Mouse (Mus musculus) splenic B cell, adult 2 months (primary cell): ENCODE results near the gene Zdhhc3.

Experiments used
- DNase-seq: peaks from one replicate; pipeline ENCODE4 v3.0.0-alpha.2; 2011; ENCODE audit warnings: low read depth, low spot score
- H3K27me3 ChIP-seq: 2 replicates; pipeline ENCODE4 v1.6.1; 2012; ENCODE audit warnings: mild to moderate bottlenecking, low read length, moderate library complexity, mixed read lengths; ENCODE audit not compliant: control insufficient read depth, poor library complexity, insufficient read depth, severe bottlenecking
- H3K36me3 ChIP-seq: 2 replicates; pipeline ENCODE4 v1.6.1; 2012; ENCODE audit warnings: mild to moderate bottlenecking, low read length, moderate library complexity, mixed read lengths; ENCODE audit not compliant: control insufficient read depth, poor library complexity, insufficient read depth, severe bottlenecking

The Zdhhc3 gene

GRCm38 (mm10) chr9:123112805-123113521 lies at the start of gene Zdhhc3, which contains the start of gene Exosc7:
Gene Zdhhc3 (minus strand): TSS chr9:123113205.
Gene Exosc7 (plus strand): TSS chr9:123113215.
- Histone ChIP-seq H3K36me3 (no peaks in the 10 kb centered on the region), H3K27me3 (no peaks in the 10 kb centered on the region)

DNA sequence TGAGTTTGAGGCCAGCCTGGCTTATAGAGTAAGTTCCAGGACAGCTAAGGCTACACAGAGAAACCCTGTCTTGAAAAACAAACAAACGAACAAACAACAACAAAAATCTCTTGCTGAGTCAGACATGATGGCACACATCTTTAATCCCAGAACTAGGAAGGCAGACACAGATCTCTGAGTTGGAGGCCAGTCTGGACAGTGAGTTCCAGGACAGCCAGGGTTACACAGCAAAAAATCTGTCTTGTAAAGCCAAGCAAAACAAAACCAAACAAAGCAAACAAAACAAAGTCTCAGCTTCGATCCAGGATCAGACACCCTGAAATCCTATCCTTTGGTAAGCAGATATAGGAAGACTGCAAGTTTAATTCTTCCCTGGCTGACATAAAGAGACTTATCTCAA lies 48.8 kb upstream of the Zdhhc3 start:
- no peak for DNase-seq
- no peaks in the 10 kb centered on the region for H3K27me3 ChIP-seq
- H3K36me3 ChIP-seq: no peaks in the 10 kb centered on the region

More at GRCm38 (mm10) chr9:123112805-123113521, at the start of gene Zdhhc3, which contains the start of gene Exosc7:
- DNase-seq: peak; percentile 90

GRCm38 (mm10) chr9:123159330-123159729 lies 46.3 kb upstream of the Zdhhc3 start:
- DNase-seq: peak; percentile 36
- Histone ChIP-seq H3K27me3 (no peaks in the 10 kb centered on the region), H3K36me3 (no peaks in the 10 kb centered on the region)

DNA sequence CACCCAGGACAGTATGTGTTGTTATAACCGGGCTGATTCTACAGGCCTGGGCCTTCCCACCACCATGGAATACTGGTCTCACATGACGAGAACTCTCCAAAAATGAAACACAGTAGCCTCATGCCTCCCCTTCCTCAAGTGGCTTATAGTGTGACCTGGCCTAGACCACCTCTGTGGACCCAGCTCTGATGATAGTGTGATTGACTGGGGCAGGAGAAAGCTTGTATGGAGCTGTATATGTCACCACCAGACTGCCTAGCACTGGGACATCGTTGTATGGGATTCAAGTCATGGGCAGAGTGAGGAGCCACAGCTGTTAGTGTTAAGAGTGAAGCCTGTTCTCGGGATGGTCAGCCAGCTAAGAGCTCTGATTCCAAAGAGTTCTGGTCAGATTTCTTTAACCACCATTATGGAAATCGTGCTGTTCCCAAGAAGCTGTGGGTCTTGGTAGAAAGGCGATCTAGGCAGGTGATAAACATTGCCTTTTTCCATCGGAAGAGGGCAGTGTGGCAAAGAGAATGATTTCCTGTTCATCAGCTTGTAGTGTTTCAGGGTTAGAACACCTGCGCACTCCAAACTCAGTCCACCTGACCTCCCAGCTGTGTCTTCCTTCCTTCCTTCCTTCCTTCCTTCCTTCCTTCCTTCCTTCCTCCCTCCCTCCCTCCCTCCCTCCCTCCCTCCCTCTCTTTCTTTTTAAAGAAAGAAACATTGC lies 45.3 kb upstream of the Zdhhc3 start:
- no peaks in the 10 kb centered on the region for H3K27me3 ChIP-seq
- H3K36me3 ChIP-seq: no peaks in the 10 kb centered on the region
- peak; percentile 59 for DNase-seq

GRCm38 (mm10) chr9:123157699-123158098 lies 44.7 kb upstream of the Zdhhc3 start:
- H3K27me3 ChIP-seq: no peaks in the 10 kb centered on the region
- no peaks in the 10 kb centered on the region for H3K36me3 ChIP-seq
- no peak for DNase-seq

- DNase-seq: no peak
Observed at GRCm38 (mm10) chr9:123156910-123157361, 43.9 kb upstream of the Zdhhc3 start.

GRCm38 (mm10) chr9:123153121-123153520 lies 40.1 kb upstream of the Zdhhc3 start:
- no peak for DNase-seq
- H3K27me3 ChIP-seq: no peaks in the 10 kb centered on the region
- no peaks in the 10 kb centered on the region for H3K36me3 ChIP-seq

More at GRCm38 (mm10) chr9:123156910-123157361, 43.9 kb upstream of the Zdhhc3 start:
- Histone ChIP-seq H3K36me3 (no peaks in the 10 kb centered on the region), H3K27me3 (no peaks in the 10 kb centered on the region)

DNA sequence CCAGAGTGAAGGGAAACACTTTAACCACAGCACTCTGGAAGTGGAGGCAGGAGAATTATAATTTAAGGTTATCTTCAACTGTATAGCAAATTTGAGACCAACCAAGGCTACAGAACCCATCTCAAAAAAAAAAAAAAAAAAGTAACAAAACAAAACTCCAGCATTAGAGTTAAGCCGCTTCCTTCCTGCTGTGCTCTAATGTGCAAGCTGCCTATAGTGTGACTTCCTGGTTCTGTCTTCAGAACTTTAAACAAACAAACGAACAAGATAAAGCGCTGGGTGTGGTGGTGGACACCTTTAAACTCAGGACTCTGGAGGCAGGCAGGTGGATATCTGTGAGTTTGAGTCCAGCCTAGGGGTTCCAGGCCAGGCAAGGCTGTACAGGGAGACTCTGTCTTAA lies 39.0 kb upstream of the Zdhhc3 start:
- H3K36me3 ChIP-seq: no peaks in the 10 kb centered on the region
- no peaks in the 10 kb centered on the region for H3K27me3 ChIP-seq
- peak; percentile 18 for DNase-seq

- no peaks in the 10 kb centered on the region for H3K27me3 ChIP-seq
- DNase-seq: no peak
- H3K36me3 ChIP-seq: no peaks in the 10 kb centered on the region
Observed at GRCm38 (mm10) chr9:123151561-123151960, 38.6 kb upstream of the Zdhhc3 start.

GRCm38 (mm10) chr9:123150241-123151020 lies 37.4 kb upstream of the Zdhhc3 start, which contains the start of gene Clec3b:
Gene Clec3b (plus strand): TSS chr9:123150946.
- DNase-seq: no peak
- no peaks in the 10 kb centered on the region for H3K27me3 ChIP-seq
- no peaks in the 10 kb centered on the region for H3K36me3 ChIP-seq

- no peaks in the 10 kb centered on the region for H3K36me3 ChIP-seq
- no peak for DNase-seq
- no peaks in the 10 kb centered on the region for H3K27me3 ChIP-seq
Observed at GRCm38 (mm10) chr9:123148430-123148829, 35.4 kb upstream of the Zdhhc3 start.

- H3K36me3 ChIP-seq: no peaks in the 10 kb centered on the region
- no peaks in the 10 kb centered on the region for H3K27me3 ChIP-seq
- DNase-seq: no peak
Observed at GRCm38 (mm10) chr9:123139887-123140614, 27.0 kb upstream of the Zdhhc3 start.

DNA sequence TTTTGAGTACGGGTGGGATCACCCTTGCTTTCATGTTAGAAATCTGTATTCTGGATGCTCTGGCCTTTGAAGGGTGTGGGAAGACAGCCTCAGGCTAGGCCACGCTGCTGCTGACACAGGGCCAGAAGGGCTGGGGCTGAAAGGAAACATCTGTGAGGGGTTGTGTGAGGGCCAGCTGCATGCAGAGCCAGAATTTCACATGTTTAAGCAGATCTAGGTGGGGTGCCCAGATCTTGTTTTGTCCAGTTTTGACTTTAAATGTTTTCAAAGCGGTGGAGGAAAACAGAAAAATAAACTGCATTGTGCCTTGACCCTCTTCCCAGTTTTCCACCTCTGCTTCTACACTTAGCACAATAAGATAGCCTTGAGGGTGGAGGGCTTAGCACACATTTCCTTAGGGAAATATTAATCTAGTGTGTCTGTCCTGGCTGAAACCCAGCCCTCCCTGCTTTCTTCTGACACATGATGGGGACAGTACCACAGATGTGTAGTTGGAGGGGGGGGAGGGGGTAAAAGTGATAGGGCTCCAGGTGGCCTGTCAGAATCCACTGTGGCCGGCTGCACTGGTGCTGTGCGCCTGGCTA lies 26.0 kb upstream of the Zdhhc3 start:
- no peaks in the 10 kb centered on the region for H3K36me3 ChIP-seq
- no peak for DNase-seq
- H3K27me3 ChIP-seq: no peaks in the 10 kb centered on the region
